Mouse (Mus musculus) heart, postnatal 0 days (tissue): ENCODE measurements at regions not wholly inside any gene's neighbourhood (a gene's known extent, or its start where the extent isn't known, plus 50 kb on each side); places are given as distances from the start of the nearest gene placed in this dataset. TPM values are rescaled to one million over a fixed set of nuclear protein-coding genes. Genes with fewer than 3 reads are reported as not detected.

Source experiments
- ATAC-seq: fragments of 200-750 bp; cut with Nextera tagmentation; 2 replicates; pipeline ENCODE4 v1.8.0; 2017; ENCODE audit warnings: low read depth, moderate number of reproducible peaks, moderate library complexity; ENCODE audit not compliant: insufficient read depth
- DNase-seq: peaks from one replicate; pipeline ENCODE4 v3.0.0-alpha.2; 2016; ENCODE audit warnings: low spot score
- H3K27ac ChIP-seq: fragments of 300-500 bp; sonication (generic); 2 replicates; pipeline ENCODE4 v1.5.1; 2014; ENCODE audit warnings: low read depth, mild to moderate bottlenecking
- H3K27me3 ChIP-seq: fragments of 300-500 bp; sonication (generic); 2 replicates; pipeline ENCODE4 v1.6.1; 2014; ENCODE audit warnings: low read length, mixed read lengths; ENCODE audit not compliant: control insufficient read depth, insufficient read depth
- H3K36me3 ChIP-seq: fragments of 300-500 bp; sonication (generic); replicated peaks from 2 replicates; pipeline ENCODE4 v1.6.1; 2014; ENCODE audit warnings: low read length, mixed read lengths; ENCODE audit not compliant: control insufficient read depth, insufficient read depth
- H3K4me1 ChIP-seq: fragments of 300-500 bp; sonication (generic); 2 replicates; pipeline ENCODE4 v1.6.1; 2014; ENCODE audit warnings: antibody characterized with exemption; ENCODE audit not compliant: control insufficient read depth, insufficient read depth
- H3K4me2 ChIP-seq: fragments of 300-500 bp; sonication (generic); 2 replicates; pipeline ENCODE4 v1.6.1; 2014; ENCODE audit warnings: low read depth, mild to moderate bottlenecking, low read length, moderate library complexity
- H3K4me3 ChIP-seq: fragments of 300-500 bp; sonication (generic); 2 replicates; pipeline ENCODE4 v1.5.1; 2014; ENCODE audit warnings: low read depth, low read length
- H3K9ac ChIP-seq: fragments of 300-500 bp; sonication (generic); replicated peaks from 2 replicates; pipeline ENCODE4 v1.6.1; 2014; ENCODE audit warnings: low read depth, low read length, mixed read lengths
- H3K9me3 ChIP-seq: fragments of 300-500 bp; sonication (generic); replicated peaks from 2 replicates; pipeline ENCODE4 v1.6.1; 2016; ENCODE audit warnings: low read length; ENCODE audit not compliant: control insufficient read depth
- CTCF ChIP-seq: IDR thresholded peaks from 2 replicates; pipeline ENCODE4 v1.5.1; 2016; ENCODE audit warnings: antibody characterized with exemption, control low read depth, low read depth
- EP300 ChIP-seq: IDR thresholded peaks from 2 replicates; pipeline ENCODE4 v1.6.1; 2016; ENCODE audit warnings: antibody characterized with exemption, low read depth
- WGBS: fragments of 180-500 bp; shearing (Covaris S2); extraction: QIAGEN DNeasy Blood & Tissue Kit; methylation state at CpG from one replicate; pipeline ENCODE4 v1.1.7; 2014; 5-methylcytosine and 5-hydroxymethylcytosine counted together
- microRNA-seq: library from miRNA; unstranded; fragments of <30 nt; microRNA quantifications from one replicate; pipeline ENCODE4, GENCODE M21; 2016

DNA sequence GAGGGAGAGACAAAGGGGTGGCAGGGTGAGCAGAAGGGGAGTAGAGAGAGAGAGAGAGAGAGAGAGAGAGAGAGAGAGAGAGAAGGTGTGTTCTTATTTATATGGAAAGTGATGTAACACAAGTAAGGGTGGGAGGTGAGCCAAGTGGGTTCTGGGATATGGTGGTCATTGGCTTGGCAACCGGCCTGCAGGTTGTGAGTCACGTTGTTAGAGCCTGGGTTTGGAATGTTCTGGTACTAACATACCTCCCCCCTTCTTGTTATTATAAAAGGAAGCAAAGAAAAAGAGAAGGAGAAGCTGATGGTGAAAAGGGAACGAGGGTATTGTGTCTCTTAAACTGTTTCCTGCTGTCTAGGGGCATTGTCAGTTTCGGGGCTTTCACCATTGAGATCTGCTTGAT lies 58.3 kb upstream of the Lemd2 start:
- no peak overlapping the region for H3K9ac ChIP-seq
- DNase-seq = no peak
- 50% methylated on average over 4 of the region's 4 CpGs for WGBS

DNA sequence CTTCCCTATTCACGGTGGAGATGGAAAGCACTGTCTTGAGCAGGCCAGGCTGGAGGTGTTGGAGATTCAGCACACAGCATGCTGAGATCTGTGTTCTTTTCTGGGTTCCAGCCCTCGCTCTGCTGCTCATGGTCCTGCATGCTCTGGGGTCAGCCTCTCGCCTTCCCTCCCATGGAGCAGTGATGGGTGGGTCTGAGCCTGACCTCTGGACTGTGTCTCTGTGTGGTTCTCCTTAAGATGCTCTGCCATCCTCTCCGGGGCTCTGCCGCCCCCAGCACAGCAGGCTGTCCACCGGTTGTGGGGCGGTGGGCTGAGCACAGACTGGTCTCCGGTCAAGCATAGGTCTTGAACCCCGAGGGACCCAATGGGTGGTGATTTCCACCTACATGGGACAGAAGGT lies 57.7 kb upstream of the Lemd2 start:
- ATAC-seq (no peak), DNase-seq (no peak)
- Histone ChIP-seq H3K9ac (no peak overlapping the region), H3K4me3 (no peak overlapping the region), H3K36me3 (no peaks in the 10 kb centered on the region), H3K4me2 (no peak overlapping the region), H3K27ac (no peak overlapping the region), H3K4me1 (no peaks in the 10 kb centered on the region), H3K9me3 (no peaks in the 10 kb centered on the region), H3K27me3 (no peaks in the 10 kb centered on the region)
- TF ChIP-seq EP300 (no peak), CTCF (no peak)
- WGBS = 85% methylated on average over 9 of the region's 9 CpGs

More for the DNA sequence above, 58.3 kb upstream of the Lemd2 start:
- Histone ChIP-seq H3K4me2 (no peak overlapping the region), H3K9me3 (no peaks in the 10 kb centered on the region), H3K36me3 (no peaks in the 10 kb centered on the region), H3K27ac (no peak overlapping the region), H3K4me3 (no peak overlapping the region), H3K27me3 (no peaks in the 10 kb centered on the region), H3K4me1 (no peaks in the 10 kb centered on the region)
- TF ChIP-seq EP300 (no peak), CTCF (no peak)
- no peak for ATAC-seq

DNA sequence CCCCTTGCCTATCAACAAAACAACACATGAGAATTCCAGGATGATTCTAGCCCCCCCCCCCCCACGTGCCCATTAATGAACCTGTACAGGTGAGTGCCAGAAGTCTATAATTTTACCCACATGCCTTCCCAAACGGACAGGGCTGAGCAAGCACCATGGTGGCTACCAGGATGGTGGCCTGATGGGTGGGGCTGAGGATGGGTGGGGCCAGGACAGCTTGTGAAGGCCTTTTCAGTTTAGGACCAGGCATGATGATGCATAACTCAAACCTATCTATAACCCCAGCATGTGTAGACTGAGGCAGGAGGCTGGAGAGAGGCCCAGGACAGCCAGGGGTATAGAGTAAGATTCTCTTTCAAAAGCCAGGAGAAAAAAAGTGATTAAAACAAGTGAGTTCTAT lies 57.0 kb upstream of the Lemd2 start:
- TF ChIP-seq EP300 (no peak), CTCF (no peak)
- Histone ChIP-seq H3K4me2 (no peak overlapping the region), H3K9ac (no peak overlapping the region), H3K36me3 (no peaks in the 10 kb centered on the region), H3K4me1 (no peaks in the 10 kb centered on the region), H3K27ac (no peak overlapping the region), H3K4me3 (no peak overlapping the region), H3K9me3 (no peaks in the 10 kb centered on the region), H3K27me3 (0 out of 2 replicates have a peak, but pooled peaks cover under 1% of the 10 kb centered on the region)
- WGBS = 65% methylated on average over 2 of the region's 2 CpGs
- ATAC-seq (no peak), DNase-seq (no peak)

DNA sequence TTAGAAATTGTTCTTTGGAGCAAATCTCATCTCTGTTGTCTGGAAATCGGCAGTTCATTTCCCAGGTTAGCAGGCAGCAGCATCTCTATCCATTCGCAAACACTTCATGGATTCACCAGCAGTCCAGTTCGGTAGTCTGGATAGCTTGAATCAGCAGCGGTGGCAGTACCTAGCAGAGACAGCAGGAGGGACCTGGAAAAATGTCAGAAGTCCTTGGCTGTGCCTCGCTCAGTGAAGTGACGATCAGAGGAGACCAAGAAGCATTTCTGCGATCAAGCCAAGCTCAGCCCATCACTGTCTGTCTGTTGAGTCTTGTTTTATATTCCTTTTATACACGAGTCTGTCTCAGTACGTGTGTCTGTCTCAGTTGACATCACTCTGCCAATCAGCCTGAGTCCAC lies 55.8 kb upstream of the Lemd2 start:
- Histone ChIP-seq H3K36me3 (no peaks in the 10 kb centered on the region), H3K27ac (no peak overlapping the region), H3K4me1 (no peaks in the 10 kb centered on the region), H3K9ac (no peak overlapping the region), H3K9me3 (no peaks in the 10 kb centered on the region), H3K27me3 (0 out of 2 replicates have a peak, but pooled peaks cover 4% of the 10 kb centered on the region), H3K4me3 (no peak overlapping the region), H3K4me2 (no peak overlapping the region)
- ATAC-seq (no peak), DNase-seq (no peak)
- 84% methylated on average over 9 of the region's 9 CpGs for WGBS
- TF ChIP-seq CTCF (no peak), EP300 (no peak)

DNA sequence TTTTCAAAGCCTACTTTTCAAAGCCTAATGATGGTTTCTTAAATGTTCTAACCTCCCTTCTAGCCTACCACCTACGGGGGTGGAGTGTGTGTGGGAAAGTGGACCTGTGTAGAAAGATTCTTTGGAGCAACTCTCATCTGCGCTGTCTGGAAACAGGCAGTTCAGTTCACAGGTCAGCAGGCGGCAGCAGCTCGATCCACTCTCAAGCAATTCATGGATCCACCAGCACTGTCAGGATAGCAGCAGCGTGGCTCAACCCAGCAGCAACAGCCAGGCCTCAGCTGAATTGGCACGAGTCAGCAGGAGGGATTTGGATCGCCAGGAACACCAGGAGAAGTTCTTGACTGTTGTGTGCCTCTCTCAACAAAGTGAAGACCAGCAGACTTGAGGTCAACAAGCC lies 53.1 kb upstream of the Lemd2 start:
- ATAC-seq = no peak
- WGBS = 32% methylated on average over 7 of the region's 7 CpGs
- no peak for DNase-seq

DNA sequence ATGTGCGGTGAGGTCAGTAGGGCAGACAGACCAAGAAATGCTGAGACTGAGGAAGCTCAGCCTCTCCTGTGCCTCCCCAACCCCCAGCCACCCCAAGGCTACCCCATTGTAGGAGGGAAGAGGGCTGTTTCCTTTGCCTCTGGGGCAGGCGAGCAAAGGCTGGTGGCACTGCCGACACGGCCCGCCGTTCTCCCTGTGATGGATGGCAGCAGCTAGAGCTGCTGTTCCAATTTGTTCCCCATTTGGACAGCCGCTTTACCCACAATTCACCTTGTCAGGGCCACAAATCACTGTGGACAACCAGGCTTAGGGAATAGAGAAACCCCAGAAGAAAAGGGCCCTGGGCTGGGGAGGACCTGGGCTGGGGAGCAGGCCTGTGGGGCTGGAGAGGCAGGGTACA lies 51.5 kb upstream of the Lemd2 start:
- no peak for DNase-seq
- no peaks in the 10 kb centered on the region for H3K36me3 ChIP-seq

More for the DNA sequence above, 53.1 kb upstream of the Lemd2 start:
- Histone ChIP-seq H3K4me2 (no peak overlapping the region), H3K27ac (no peak overlapping the region), H3K4me3 (no peak overlapping the region), H3K9me3 (no peaks in the 10 kb centered on the region), H3K4me1 (no peaks in the 10 kb centered on the region), H3K36me3 (no peaks in the 10 kb centered on the region), H3K27me3 (0 out of 2 replicates have a peak, but pooled peaks cover 5% of the 10 kb centered on the region), H3K9ac (no peak overlapping the region)
- no peak for TF ChIP-seq EP300
- TF ChIP-seq CTCF = peak; percentile 57

More for the DNA sequence above, 51.5 kb upstream of the Lemd2 start:
- 74% methylated on average over 7 of the region's 7 CpGs for WGBS
- H3K27ac ChIP-seq = no peak overlapping the region
- no peak overlapping the region for H3K9ac ChIP-seq
- H3K9me3 ChIP-seq = no peaks in the 10 kb centered on the region
- H3K4me3 ChIP-seq = no peak overlapping the region
- H3K27me3 ChIP-seq = 0 out of 2 replicates have a peak, but pooled peaks cover 9% of the 10 kb centered on the region
- H3K4me2 ChIP-seq = no peak overlapping the region
- H3K4me1 ChIP-seq = no peaks in the 10 kb centered on the region
- TF ChIP-seq CTCF (no peak), EP300 (no peak)
- ATAC-seq = no peak

Small RNAs in the stretch of these regions (microRNA-seq; reads per million reads assigned to microRNA genes)
- gene Mir7214 = not detected
- gene Mir7216 = not detected
- not detected for gene Mir7217
- gene Mir7218 = not detected
